Mouse (Mus musculus) heart, postnatal 36 days (tissue): ENCODE results near the gene Rae1. TPM values are rescaled to one million over a fixed set of nuclear protein-coding genes. Genes with fewer than 3 reads are reported as not detected.

Experiments
- total RNA-seq, 2 experiments: library from RNA; stranded (reverse); gene quantifications; 2 replicates each; pipeline ENCODE4 v1.2.3; 2021

Gene Rae1
- total RNA-seq, 2 experiments from 2014 or later, result 24.0 to 24.7 TPM

Other genes with a start within 250 kb of the Rae1 start
- gene Bmp7, start 59.8 kb upstream of the Rae1 start, total RNA-seq, result 1 to 10 TPM; 1.1 to 1.2 TPM
- not detected for gene Spo11, start 22.4 kb upstream of the Rae1 start, total RNA-seq
- 100 to 1,000 TPM; 159 to 209 TPM for gene Rbm38, start 20.4 kb downstream of the Rae1 start, total RNA-seq
- gene Ctcfl, start 119.4 kb downstream of the Rae1 start, total RNA-seq, result under 1 TPM in 1 of 2 experiments, not detected in 1; 0.14 TPM
- gene Pck1, start 152.9 kb downstream of the Rae1 start, total RNA-seq, result 10 to 100 TPM in 1 of 2 experiments, 1 to 10 TPM in 1; 3.3 to 26.2 TPM
- 1 to 10 TPM in 1 of 2 experiments, under 1 TPM in 1; 0.44 to 1.8 TPM for gene Zbp1, start 218.8 kb downstream of the Rae1 start, total RNA-seq